Mouse (Mus musculus): ENCODE measurements around the gene Arl14ep.

DNA sequence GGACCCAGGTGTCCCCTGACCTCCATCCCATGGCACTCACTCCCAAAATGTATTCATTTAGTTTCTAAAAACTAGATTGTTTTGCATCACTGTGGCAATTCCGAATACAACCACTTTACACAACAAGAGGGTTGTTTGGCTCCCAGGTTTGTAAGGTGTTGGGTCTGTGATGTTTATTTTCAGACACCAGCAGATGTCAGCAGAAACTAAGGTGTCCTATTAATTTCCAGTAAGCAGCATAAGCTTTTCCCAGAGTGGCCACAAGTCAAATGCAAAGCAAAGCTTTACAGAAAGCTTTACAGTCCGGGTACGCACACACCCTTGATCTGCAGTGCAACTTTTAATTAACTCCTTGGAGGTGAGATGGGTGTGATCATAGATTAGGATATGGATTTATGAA, 12.6 kb downstream of the Arl14ep start:
- TF ChIP-seq CTCF (IDR thresholded peaks at IDR 0.05; ENCODE audit: low read depth, low read length) (no peak), GATA1 (IDR thresholded peaks at IDR 0.05; ENCODE audit: borderline replicate concordance, low read length) (no peak), GATA2 (IDR thresholded peaks at IDR 0.05; ENCODE audit: borderline replicate concordance, low read depth, low read length) (no peak)
